Mouse (Mus musculus): ENCODE results near the gene Ptprn2. TPM values are rescaled to one million over a fixed set of nuclear protein-coding genes. Genes with fewer than 3 reads are reported as not detected.

The Ptprn2 gene
- polyA plus RNA-seq, 1 experiment from 2014 or later: 2.9 TPM

DNA sequence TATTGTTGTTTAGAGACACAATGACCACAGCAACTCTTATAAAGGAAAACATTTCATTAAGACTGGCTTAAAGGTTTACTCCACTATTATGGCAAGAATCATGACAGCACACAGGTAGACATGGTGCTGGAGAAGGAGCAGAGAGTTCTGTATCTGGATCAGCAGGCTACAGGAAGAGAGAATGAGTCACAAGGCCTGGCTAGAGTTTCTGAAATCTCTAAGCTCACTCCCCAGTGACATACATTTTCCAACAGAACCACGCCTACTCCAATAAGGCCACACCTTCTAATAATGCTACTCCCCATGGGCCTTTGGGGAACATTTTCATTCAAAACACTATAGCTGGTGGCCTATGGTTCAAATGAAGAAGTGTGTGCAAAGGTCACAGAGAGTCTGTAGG, 53.8 kb downstream of the Ptprn2 start:
- WGBS: 95% methylated on average over 1 of the region's 1 CpGs
- no peak overlapping the region for H3K4me3 ChIP-seq (ENCODE audit: low read depth, low read length)
- H3K9ac ChIP-seq (ENCODE audit: low read length): no peak overlapping the region
- no peak overlapping the region for H3K4me2 ChIP-seq (ENCODE audit: low read depth)
- H3K9me3 ChIP-seq (ENCODE audit: control insufficient read depth, low read length): no peaks in the 10 kb centered on the region
- ATAC-seq (ENCODE audit: insufficient read depth, low FRiP score, low TSS enrichment) (no peak), DNase-seq (ENCODE audit: low spot score) (no peak)
- no peaks in the 10 kb centered on the region for H3K36me3 ChIP-seq (ENCODE audit: control insufficient read depth, insufficient read depth, low read length)
- no peaks in the 10 kb centered on the region for H3K4me1 ChIP-seq (ENCODE audit: control insufficient read depth, insufficient read depth, low read length)
- no peaks in the 10 kb centered on the region for H3K27me3 ChIP-seq (ENCODE audit: control insufficient read depth, insufficient read depth, low read length)
- no peak overlapping the region for H3K27ac ChIP-seq (ENCODE audit: low read depth, low read length)

DNA sequence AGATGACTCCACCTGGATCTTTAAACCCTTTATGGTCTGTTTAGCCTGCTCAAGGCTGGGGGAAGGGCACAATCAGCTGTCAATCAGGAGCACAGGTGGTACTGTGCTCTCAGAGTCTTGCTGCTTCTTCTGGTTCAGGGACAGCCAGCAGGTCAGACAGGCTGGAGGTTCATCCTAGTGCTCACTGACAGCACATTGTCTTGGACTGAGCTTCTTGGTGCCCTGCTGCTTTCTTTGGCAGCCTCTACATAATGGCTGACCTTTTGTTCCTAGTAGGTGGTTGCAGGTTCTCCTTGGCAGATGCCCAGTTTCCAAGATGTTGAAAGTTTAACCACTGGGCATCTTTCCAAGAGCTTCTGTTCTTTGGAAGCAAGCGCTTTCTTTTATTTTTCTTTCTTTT, 55.1 kb downstream of the Ptprn2 start:
- H3K9ac ChIP-seq (ENCODE audit: low read length): no peak overlapping the region
- H3K4me2 ChIP-seq (ENCODE audit: low read depth): no peak overlapping the region
- H3K27ac ChIP-seq (ENCODE audit: low read depth, low read length): no peak overlapping the region
- WGBS: 84% methylated on average over 1 of the region's 1 CpGs
- ATAC-seq (ENCODE audit: insufficient read depth, low FRiP score, low TSS enrichment): no peak
- H3K4me1 ChIP-seq (ENCODE audit: control insufficient read depth, insufficient read depth, low read length): no peaks in the 10 kb centered on the region
- DNase-seq (ENCODE audit: low spot score): no peak
- H3K36me3 ChIP-seq (ENCODE audit: control insufficient read depth, insufficient read depth, low read length): no peaks in the 10 kb centered on the region
- H3K4me3 ChIP-seq (ENCODE audit: low read depth, low read length): no peak overlapping the region
- H3K27me3 ChIP-seq (ENCODE audit: control insufficient read depth, insufficient read depth, low read length): no peaks in the 10 kb centered on the region
- H3K9me3 ChIP-seq (ENCODE audit: control insufficient read depth, low read length): no peaks in the 10 kb centered on the region

DNA sequence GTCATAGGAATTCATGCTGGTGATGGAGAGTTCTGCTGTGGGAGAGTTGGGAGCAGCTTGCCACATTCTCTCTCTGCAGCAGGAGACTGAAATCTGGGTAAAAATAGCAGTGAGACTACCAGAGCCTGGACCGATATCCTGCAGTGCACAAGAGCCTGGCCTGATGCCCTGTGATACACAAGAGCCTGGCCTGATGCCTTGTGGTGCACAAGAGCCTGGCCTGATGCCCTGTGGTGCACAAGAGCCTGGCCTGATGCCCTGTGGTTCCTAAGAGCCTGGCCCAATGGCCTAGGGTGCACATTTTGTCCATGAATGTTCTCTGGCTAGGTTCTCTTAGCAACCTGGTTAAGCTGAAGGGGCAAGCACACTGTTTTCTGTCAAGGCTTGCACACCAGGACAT, 64.5 kb downstream of the Ptprn2 start:
- ATAC-seq (ENCODE audit: insufficient read depth, low FRiP score, low TSS enrichment) (no peak), DNase-seq (ENCODE audit: low spot score) (no peak)
- Histone ChIP-seq H3K27me3 (ENCODE audit: control insufficient read depth, insufficient read depth, low read length) (no peaks in the 10 kb centered on the region), H3K36me3 (ENCODE audit: control insufficient read depth, insufficient read depth, low read length) (no peaks in the 10 kb centered on the region), H3K4me3 (ENCODE audit: low read depth, low read length) (no peak overlapping the region), H3K9me3 (ENCODE audit: control insufficient read depth, low read length) (no peaks in the 10 kb centered on the region), H3K9ac (ENCODE audit: low read length) (no peak overlapping the region), H3K4me2 (ENCODE audit: low read depth) (no peak overlapping the region), H3K27ac (ENCODE audit: low read depth, low read length) (no peak overlapping the region), H3K4me1 (ENCODE audit: control insufficient read depth, insufficient read depth, low read length) (no peaks in the 10 kb centered on the region)
- WGBS: 100% methylated on average over 1 of the region's 1 CpGs

DNA sequence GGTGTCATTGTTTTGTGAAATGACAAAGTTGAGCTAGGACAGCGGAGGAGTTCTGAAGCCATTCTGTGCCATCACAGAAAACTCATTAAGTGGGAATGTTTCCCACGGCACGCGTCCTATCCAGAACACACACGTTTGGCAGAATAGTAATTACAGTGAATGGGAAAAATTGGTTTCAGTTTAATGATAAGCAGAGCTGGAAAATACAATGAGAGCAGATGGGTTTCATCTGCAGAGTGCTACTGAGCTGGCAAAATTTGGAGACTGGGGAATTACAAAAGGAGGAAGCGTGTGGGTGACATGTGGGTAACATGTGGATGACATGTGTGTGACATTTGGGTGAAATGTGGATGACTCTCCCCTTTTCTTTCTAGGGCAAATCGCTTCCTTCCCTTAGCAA, 66.0 kb downstream of the Ptprn2 start:
- no peak for DNase-seq (ENCODE audit: low spot score)
- no peak overlapping the region for H3K9ac ChIP-seq (ENCODE audit: low read length)
- 86% methylated on average over 7 of the region's 7 CpGs for WGBS
- no peaks in the 10 kb centered on the region for H3K4me1 ChIP-seq (ENCODE audit: control insufficient read depth, insufficient read depth, low read length)
- H3K9me3 ChIP-seq (ENCODE audit: control insufficient read depth, low read length): no peaks in the 10 kb centered on the region
- no peaks in the 10 kb centered on the region for H3K36me3 ChIP-seq (ENCODE audit: control insufficient read depth, insufficient read depth, low read length)
- no peak overlapping the region for H3K4me3 ChIP-seq (ENCODE audit: low read depth, low read length)
- H3K27me3 ChIP-seq (ENCODE audit: control insufficient read depth, insufficient read depth, low read length): no peaks in the 10 kb centered on the region
- no peak for ATAC-seq (ENCODE audit: insufficient read depth, low FRiP score, low TSS enrichment)
- H3K27ac ChIP-seq (ENCODE audit: low read depth, low read length): no peak overlapping the region
- no peak overlapping the region for H3K4me2 ChIP-seq (ENCODE audit: low read depth)

DNA sequence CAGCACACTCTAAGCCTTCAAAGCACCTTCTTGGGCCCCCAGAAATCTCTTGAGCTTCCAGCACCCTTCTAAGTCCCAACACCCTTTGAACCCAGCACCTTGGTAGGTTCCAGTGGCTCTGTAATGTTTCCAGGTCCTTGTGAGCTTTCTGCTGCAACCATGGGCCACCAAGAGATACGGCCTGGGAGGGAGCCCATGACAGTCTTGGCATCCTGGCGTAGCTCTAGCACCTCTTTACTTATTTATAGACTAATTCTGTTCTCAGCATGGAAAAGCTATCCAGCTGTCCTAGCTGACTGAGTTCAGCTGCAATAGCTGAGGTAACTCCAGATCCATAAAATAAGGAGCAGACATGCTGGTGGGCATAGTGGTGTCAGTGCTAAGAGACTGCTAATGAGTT, 66.8 kb downstream of the Ptprn2 start:
- H3K27me3 ChIP-seq (ENCODE audit: control insufficient read depth, insufficient read depth, low read length): no peaks in the 10 kb centered on the region
- H3K36me3 ChIP-seq (ENCODE audit: control insufficient read depth, insufficient read depth, low read length): no peaks in the 10 kb centered on the region
- no peak overlapping the region for H3K4me3 ChIP-seq (ENCODE audit: low read depth, low read length)
- H3K4me1 ChIP-seq (ENCODE audit: control insufficient read depth, insufficient read depth, low read length): no peaks in the 10 kb centered on the region
- no peaks in the 10 kb centered on the region for H3K9me3 ChIP-seq (ENCODE audit: control insufficient read depth, low read length)
- no peak overlapping the region for H3K4me2 ChIP-seq (ENCODE audit: low read depth)
- 83% methylated on average over 2 of the region's 2 CpGs for WGBS
- no peak for DNase-seq (ENCODE audit: low spot score)
- ATAC-seq (ENCODE audit: insufficient read depth, low FRiP score, low TSS enrichment): no peak
- no peak overlapping the region for H3K9ac ChIP-seq (ENCODE audit: low read length)
- H3K27ac ChIP-seq (ENCODE audit: low read depth, low read length): no peak overlapping the region

DNA sequence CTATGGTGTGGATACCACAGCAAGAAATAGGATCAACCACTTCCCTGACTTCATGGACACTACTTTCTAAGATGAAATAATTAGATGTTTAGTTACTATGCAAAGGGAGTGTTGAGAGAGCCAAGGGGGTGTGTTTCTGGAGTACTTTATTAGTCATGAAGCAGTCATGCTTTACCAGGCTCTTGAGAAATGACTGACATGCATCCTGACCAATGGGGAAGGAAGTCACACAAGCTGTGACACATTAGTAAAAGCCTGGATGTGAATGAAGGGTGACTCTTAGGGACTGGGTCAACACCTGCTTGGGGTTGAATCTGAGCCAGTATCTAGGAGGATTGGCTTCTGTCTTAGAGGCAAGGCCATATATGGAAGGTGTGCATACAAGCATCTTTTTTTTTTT, 67.8 kb downstream of the Ptprn2 start:
- H3K36me3 ChIP-seq (ENCODE audit: control insufficient read depth, insufficient read depth, low read length): no peaks in the 10 kb centered on the region
- H3K9me3 ChIP-seq (ENCODE audit: control insufficient read depth, low read length): no peaks in the 10 kb centered on the region
- no peak overlapping the region for H3K27ac ChIP-seq (ENCODE audit: low read depth, low read length)
- ATAC-seq (ENCODE audit: insufficient read depth, low FRiP score, low TSS enrichment) (no peak), DNase-seq (ENCODE audit: low spot score) (no peak)
- H3K4me3 ChIP-seq (ENCODE audit: low read depth, low read length): no peak overlapping the region
- no peak overlapping the region for H3K9ac ChIP-seq (ENCODE audit: low read length)
- no peaks in the 10 kb centered on the region for H3K4me1 ChIP-seq (ENCODE audit: control insufficient read depth, insufficient read depth, low read length)
- no peaks in the 10 kb centered on the region for H3K27me3 ChIP-seq (ENCODE audit: control insufficient read depth, insufficient read depth, low read length)
- no peak overlapping the region for H3K4me2 ChIP-seq (ENCODE audit: low read depth)

DNA sequence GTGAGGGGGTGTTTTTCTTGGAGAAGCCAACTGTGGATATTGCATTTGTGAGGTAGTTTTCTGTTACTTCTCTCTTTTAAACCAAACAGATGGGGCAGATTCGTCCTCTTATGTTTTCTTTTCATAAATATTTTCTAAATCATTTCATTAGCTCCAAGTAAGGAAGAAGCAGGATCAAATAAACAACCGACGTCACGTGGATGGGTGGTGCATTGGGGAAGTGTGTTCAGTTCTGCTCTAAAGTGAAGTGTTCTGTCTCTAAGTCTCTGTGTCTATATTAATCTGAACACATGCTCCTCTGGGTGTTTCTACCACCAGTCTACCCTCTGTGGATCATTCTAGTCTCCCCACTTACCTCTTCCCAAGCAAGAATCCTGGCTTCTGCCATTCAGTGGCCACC, 70.4 kb downstream of the Ptprn2 start:
- H3K9ac ChIP-seq (ENCODE audit: low read length): no peak overlapping the region
- 81% methylated on average over 4 of the region's 4 CpGs for WGBS

DNA sequence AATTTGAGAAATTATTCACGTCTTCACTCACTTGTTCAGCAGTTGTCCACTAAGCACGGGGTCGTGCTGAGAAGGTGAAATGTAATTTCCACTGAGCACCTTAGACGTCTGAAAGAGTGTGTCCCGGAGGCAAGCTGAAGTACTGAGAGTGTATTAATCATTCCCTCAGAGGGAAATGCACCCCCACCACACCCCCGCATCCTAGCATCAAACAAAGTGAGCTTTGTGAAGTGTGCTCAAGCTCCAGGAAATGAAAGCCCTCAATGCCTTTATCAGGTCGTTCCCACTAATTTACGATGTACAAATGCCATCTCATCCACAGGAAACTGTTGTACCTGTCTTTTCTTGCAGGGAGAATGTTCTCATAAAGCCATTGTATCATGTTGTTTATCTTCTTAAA, 78.9 kb downstream of the Ptprn2 start:
- DNase-seq (ENCODE audit: low spot score) (no peak), ATAC-seq (ENCODE audit: insufficient read depth, low FRiP score, low TSS enrichment) (no peak)
- H3K27me3 ChIP-seq (ENCODE audit: control insufficient read depth, insufficient read depth, low read length): no peaks in the 10 kb centered on the region
- no peak overlapping the region for H3K9ac ChIP-seq (ENCODE audit: low read length)
- H3K4me2 ChIP-seq (ENCODE audit: low read depth): no peak overlapping the region
- no peak overlapping the region for H3K4me3 ChIP-seq (ENCODE audit: low read depth, low read length)
- H3K9me3 ChIP-seq (ENCODE audit: control insufficient read depth, low read length): no peaks in the 10 kb centered on the region
- H3K36me3 ChIP-seq (ENCODE audit: control insufficient read depth, insufficient read depth, low read length): no peaks in the 10 kb centered on the region
- 70% methylated on average over 8 of the region's 8 CpGs for WGBS
- no peak overlapping the region for H3K27ac ChIP-seq (ENCODE audit: low read depth, low read length)
- H3K4me1 ChIP-seq (ENCODE audit: control insufficient read depth, insufficient read depth, low read length): no peaks in the 10 kb centered on the region

More for the DNA sequence above, 70.4 kb downstream of the Ptprn2 start:
- Histone ChIP-seq H3K27ac (ENCODE audit: low read depth, low read length) (no peak overlapping the region), H3K27me3 (ENCODE audit: control insufficient read depth, insufficient read depth, low read length) (no peaks in the 10 kb centered on the region), H3K9me3 (ENCODE audit: control insufficient read depth, low read length) (no peaks in the 10 kb centered on the region), H3K36me3 (ENCODE audit: control insufficient read depth, insufficient read depth, low read length) (no peaks in the 10 kb centered on the region), H3K4me3 (ENCODE audit: low read depth, low read length) (no peak overlapping the region), H3K4me2 (ENCODE audit: low read depth) (no peak overlapping the region), H3K4me1 (ENCODE audit: control insufficient read depth, insufficient read depth, low read length) (no peaks in the 10 kb centered on the region)
- DNase-seq (ENCODE audit: low spot score): no peak
- ATAC-seq (ENCODE audit: insufficient read depth, low FRiP score, low TSS enrichment): no peak

DNA sequence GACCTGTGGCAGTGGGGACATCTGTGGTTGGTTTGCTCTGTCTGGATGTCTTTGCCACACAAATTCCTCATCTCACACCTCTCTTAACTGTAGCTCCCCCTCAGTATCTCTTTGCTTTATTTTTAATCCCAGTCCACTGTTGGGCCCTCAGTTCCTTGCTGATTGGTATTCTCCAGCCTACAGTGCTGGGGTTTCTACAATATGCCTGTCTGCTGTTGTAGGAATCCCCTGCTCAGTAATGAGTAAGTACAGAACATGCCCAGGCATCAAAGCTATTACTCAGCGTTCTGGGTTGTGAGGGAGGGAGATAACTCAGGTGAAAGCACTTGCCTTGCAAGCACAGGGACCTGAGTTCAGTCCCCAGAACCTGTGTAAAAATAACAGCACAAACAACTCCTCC, 81.2 kb downstream of the Ptprn2 start:
- no peak for ATAC-seq (ENCODE audit: insufficient read depth, low FRiP score, low TSS enrichment)
- Histone ChIP-seq H3K4me2 (ENCODE audit: low read depth) (no peak overlapping the region), H3K4me3 (ENCODE audit: low read depth, low read length) (no peak overlapping the region), H3K9me3 (ENCODE audit: control insufficient read depth, low read length) (no peaks in the 10 kb centered on the region), H3K27me3 (ENCODE audit: control insufficient read depth, insufficient read depth, low read length) (no peaks in the 10 kb centered on the region), H3K36me3 (ENCODE audit: control insufficient read depth, insufficient read depth, low read length) (no peaks in the 10 kb centered on the region), H3K4me1 (ENCODE audit: control insufficient read depth, insufficient read depth, low read length) (no peaks in the 10 kb centered on the region), H3K27ac (ENCODE audit: low read depth, low read length) (no peak overlapping the region), H3K9ac (ENCODE audit: low read length) (no peak overlapping the region)
- no peak for DNase-seq (ENCODE audit: low spot score)
- WGBS: 71% methylated on average over 1 of the region's 1 CpGs
